Mouse (Mus musculus): ENCODE measurements around the gene Adck2.

GRCm38 (mm10) chr6:39573791-39574554 lies at the start of gene Adck2:
- peak; percentile 43; the same call in 1 of the 2 replicates for TF ChIP-seq POLR2A (IDR thresholded peaks at IDR 0.05; ENCODE audit: borderline replicate concordance, low read depth, low read length)
- TF ChIP-seq CTCF (IDR thresholded peaks at IDR 0.05; ENCODE audit: low read depth, low read length), result no peak

Measured in bone marrow macrophage, adult 2 months (primary cell).